Mouse (Mus musculus) kidney, adult 11 months (tissue): ENCODE data around the gene Stradb.
"Not testable (repeated sequence)": the region's sequence is repeated elsewhere in the genome, so short reads cannot be mapped to it uniquely, and the experiment has no call there.

ENCODE experiments used
- DNase-seq: peaks from one replicate; pipeline ENCODE4 v3.0.0; 2022

The Stradb gene

DNA sequence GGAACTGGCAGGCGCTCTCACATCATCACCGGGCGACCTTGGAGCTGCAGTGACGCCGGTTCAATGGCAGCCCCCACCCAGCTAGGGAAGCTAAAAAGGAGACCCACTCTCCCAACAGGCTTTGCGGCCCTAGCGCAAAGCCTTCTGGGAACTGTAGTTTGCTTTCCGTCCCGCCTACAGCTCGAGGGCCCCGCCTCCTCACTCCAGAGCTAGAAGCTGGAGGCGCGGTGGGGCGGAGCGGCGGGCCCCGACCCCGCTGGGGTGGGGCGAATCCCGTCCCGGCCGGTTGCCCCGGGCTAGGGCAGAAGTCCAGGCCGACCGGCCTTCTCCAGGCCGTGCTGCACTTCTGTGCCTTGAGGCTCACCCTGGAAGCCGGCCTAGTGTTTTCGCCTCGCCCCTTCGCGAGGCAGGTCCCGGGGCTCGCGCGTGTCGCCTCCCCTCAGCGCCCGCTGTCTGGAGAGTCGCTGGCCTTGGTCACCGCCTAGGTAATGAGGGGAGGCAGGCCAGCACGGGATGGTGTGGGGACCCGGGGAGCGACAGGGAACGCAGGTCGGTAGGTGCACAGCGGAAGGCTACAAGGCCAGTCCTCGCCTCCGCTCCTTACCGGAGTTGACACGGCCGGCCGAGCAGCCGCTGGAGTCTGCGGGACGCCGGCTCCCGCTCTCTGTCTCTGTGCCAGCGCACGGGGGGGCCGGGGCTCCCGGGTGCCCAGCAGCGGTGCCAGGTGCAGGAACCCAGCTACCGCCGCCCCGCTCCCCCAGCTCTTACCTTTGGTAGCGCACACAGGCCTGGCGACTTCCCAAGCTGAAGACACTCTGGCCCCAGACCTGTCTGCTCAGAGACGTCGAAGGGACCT, at the start of gene Stradb, which contains the start of gene Trak2:
Stradb (plus strand) TSS at position 157 of the 856 bp plus-strand sequence.
Trak2 (minus strand) TSS at position 65 of the 856 bp plus-strand sequence.
- peak; percentile 98 for DNase-seq

GRCm38 (mm10) chr1:58926664-58927063, 46.7 kb upstream of the Stradb start:
- peak; percentile 27 for DNase-seq

DNA sequence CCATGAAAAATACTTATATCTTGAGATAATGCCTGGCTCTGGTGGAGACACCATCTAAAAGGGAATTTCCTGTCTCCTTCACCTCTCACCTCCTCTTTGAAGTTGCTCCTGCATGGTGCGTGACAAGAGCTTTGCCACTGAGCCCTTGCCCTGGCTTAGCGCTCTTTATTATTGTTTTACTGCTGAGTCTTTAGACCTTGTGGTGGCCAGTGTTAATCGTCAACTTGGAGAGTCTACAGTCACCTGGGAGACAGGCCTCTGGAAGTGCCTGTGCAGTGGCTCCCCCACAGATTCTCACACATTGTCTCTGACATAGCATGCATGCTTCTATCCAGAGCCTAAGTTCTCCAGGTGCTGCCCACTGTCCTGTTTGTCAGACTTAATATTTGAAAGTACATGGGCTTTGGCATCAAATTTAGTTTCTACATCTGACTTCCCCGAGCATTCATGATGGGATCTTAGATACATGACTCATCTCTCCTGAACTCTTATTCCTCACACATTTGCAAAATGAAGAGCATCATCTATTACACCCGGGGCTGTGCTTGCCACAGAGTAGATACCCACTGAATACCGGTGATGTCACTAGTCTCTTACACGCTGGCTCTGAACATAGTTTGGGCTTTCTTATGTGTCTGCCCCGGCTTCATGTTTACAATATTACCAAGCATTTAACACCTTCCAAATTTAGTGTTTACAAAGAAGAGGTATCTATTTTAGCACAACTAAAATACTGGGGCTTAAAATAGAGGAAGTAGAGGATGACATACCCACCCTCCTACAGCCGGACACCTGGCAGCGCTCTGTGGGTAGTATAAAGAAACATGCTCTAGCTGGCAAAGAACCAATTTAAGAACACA, 36.3 kb upstream of the Stradb start:
- DNase-seq, result peak; percentile 81

DNA sequence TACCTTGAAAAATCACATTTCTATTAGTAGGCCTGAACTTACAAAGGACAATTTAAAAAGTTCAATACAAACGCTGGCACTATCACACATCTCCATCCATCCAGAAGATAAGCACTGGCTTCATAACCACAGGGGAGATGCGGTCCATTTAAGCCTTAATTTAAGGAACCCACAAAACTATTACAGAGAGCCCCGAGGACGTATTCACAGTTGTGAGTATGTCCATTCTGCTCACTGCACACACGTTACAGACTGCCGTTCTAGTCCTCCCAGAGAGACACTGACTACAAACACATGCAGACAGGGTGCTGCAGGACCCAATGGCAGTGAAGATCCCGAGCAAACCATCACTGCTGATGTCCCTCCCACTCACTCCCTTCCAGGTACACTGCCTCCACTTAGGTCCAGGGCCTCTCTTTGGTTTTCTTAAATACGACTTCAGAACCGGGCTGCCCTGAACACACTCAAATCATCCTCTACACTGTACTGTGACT, 35.7 kb upstream of the Stradb start:
- DNase-seq, result no peak

- peak; percentile 73 for DNase-seq
Observed at GRCm38 (mm10) chr1:58945523-58945922, 27.8 kb upstream of the Stradb start.

DNA sequence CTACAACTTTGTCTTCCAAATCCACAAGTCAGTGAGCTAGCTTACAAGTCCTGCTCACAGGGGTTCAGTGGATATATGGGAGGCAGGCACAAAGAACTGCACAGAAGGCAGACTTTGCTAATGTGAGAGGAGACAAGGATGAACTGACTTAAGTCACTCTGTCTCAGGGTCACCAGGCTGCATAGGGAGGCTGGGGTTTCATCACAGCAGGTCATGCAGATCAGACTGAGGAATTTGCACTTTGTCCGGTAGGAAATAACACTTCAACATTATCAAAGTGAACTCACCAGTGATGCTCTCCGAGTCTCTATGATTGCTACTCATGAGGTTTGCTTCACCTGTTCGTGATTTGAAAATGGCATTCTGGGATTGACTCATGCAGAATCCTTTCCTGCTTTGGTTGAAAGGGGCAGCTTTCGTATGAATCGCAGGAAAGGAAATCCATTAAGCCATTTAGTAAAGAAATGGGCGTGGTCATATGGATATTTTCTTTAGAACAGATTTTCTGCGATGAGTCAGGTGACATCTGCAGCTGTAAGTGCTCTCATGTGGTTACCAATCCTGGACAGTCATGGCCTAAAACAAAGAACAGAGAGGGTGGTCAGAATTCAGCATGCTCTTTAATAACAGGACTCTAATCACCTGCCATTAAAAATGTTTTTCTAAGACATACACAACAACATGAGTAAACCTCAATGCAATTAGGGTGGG, 27.2 kb upstream of the Stradb start:
- DNase-seq, result peak; percentile 58

- no peak for DNase-seq
Observed at GRCm38 (mm10) chr1:58946718-58947117, 26.6 kb upstream of the Stradb start.

DNA sequence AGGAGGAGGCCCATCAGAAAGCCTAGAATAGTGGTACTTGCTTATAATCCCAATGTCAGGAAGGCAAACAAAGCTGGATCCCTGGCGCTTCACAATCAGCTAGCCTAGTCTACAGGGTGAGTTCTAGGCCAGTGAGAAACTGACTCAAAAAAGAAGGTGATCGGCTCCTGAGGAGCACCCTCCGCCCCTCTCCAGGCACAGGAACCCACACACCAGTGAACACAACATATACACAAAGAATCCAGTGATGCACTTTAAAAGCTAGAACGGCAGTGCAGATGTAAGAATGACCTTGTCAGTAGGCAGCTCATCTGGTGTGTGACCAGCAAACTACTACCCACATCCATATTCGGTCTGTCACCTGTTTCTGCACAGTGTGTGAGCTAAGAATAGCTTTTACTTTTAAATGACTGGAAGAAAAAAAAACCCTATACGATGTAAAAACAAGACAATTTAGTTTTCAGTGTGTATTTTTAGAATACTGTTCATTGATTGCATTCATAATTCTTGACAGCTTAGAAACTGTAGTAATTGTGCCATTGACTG, 23.7 kb upstream of the Stradb start:
- no peak for DNase-seq

DNA sequence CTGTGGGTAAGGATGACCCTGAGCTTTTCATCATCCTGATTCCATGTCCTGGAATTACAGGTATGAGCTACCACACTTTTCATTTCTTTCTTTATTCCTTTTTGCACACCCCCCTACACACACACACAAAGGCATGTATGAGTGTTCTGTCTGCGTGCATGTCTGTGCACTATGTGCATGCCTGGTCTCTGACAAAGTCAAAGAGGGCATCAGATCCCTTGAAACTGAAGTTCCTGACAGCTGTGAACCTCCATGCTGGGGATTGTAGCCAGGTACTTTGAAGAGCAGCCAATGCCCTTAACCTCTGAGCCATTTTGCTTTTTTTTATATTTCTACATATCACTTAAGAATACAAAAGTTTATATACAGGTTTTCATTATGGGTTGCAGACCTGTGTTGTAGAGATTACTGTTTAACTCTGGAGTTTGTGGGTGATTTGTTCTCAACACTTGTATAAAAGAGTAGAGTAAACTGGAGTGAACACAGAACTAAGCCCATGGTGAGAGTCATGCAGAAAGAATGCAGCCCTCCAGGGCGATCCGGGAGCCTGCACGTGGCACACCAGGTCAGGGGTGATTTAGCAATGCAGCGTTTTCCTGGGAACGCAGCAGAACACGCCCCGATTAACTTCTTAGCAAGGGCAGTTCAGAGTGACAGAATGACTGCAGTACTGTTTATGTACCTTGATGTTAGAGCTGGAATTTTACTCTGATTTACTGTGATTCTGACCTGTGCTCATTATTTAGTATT, 22.2 kb upstream of the Stradb start:
- DNase-seq, result peak; percentile 89

- DNase-seq, result peak; percentile 50
Observed at GRCm38 (mm10) chr1:58951841-58952240, 21.5 kb upstream of the Stradb start.

DNA sequence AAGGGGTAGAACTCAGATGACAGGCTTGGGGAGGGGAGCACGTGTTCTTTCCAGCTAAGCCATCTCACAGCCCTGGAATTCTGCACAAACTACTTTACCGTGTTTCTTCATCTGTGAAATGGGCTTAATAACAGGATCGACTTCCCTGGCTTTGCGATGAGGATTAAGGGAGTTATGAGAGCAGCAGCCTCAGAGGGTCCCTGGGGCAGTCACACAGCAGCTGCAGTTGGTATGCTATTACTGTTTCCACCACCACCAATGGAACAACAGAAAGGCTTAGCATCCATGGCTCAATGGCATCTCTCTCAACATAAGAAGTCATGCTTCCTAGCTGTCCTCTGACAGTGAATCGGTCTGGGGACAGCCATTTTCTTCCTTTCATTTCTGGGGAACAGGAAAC, 20.8 kb upstream of the Stradb start:
- DNase-seq, result peak; percentile 4

GRCm38 (mm10) chr1:58952997-58953396, 20.3 kb upstream of the Stradb start:
- DNase-seq, result no peak

DNA sequence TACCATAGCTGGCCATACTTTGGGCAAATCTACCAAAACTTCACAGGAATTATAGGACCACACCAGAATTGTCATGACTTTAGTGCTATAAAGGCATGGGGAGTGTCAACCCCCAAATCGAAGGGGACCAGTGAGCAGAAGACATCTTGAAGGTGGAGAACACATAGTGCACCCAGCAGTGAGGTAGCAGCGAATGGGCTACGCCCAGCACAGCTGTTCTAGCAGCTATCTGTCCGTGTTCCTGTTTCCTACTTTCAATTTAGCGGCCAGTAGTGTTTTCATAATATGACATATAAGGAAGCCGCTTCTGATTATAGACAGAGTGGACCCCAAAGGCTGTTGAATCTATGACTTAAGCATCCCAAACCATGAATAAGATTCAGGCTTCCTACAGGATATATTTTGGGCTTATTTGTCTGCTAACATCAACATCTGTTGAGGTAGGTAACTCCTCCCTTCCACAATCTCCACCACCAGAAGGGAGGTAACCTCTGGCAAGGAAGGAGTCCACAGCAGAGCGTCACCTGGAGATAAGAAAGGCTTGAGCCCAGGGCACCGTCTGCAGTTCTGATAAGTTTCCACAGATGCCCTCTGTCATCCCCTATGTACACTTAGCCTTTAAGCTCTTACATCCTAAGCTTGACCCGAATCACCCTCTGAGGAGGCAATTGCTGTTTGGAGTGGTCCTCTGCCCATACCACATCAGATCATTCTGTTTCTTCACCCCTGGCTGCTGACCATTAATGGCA, 19.5 kb upstream of the Stradb start:
- DNase-seq, result peak; percentile 4

DNA sequence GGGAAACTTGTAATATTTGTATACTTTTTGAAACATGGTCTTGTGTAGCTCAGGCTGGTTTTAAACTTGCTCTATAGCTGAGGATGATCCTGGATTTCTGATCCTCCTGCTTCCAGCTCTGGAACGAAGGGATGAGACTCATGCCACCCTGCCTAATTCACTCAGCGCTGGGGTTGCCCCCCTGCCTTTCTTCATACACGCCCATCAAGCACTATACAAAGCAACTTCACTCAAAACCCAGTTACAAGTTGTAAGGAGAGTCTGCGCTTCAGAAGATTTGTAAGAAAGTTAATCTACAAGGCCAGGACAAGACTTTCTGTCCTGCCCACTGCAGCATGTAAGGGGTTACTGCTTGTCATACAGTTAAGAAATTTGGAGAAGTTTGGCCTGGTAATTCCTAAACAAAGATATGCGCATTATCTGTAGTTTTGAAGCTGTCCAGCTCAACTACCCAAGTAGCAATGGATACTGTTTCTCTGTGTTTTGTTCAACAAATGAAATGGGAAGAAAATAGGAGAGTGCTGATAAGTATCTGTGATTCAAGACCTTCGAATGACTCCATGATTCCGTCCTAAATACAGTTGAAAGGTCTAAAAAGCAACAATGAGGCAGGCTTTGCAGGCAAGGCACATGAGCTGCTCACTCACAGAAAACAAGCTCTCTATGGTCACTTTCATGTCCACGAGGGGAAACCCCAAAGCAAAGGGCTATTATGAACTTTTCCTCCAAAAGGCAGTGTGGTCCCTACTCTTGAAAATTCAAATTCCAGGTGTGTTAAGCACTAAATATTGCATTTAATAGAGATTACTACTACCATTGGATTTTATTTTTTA, 18.5 kb upstream of the Stradb start:
- DNase-seq, result no peak

DNA sequence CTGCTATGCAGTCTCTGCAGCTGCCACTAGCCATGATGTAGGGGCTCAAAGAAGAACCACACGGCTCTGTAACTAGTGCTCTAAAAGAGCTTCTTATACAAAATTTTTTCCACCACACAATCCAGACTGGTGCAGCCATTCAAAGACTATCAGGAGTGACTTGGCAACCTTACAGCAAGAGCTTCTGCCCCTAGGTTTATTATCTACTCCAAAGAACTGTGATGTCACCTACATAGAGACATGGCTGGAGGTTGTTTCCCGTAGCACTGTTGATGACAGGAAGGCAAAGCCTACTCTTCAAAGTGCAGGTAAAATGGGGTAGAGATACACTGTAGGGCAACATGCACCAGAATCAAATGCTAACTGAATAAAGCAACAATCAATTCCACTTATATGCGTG, 17.6 kb upstream of the Stradb start:
- DNase-seq, result no peak

GRCm38 (mm10) chr1:58956229-58956628, 17.1 kb upstream of the Stradb start:
- peak; percentile 46 for DNase-seq

GRCm38 (mm10) chr1:58957931-58958330, 15.4 kb upstream of the Stradb start:
- DNase-seq, result no peak

- not testable (repeated sequence) for DNase-seq
Observed at GRCm38 (mm10) chr1:58958789-58959526, 14.4 kb upstream of the Stradb start.

GRCm38 (mm10) chr1:58959682-58960081, 13.6 kb upstream of the Stradb start:
- no peak for DNase-seq
